Mouse (Mus musculus): ENCODE data around the gene Cstf3. TPM values are rescaled to one million over a fixed set of nuclear protein-coding genes. Genes with fewer than 3 reads are reported as not detected.
A peak's percentile ranks its signal among the peaks of the same experiment; 100 is the strongest.

Gene Cstf3
- polyA plus RNA-seq, 1 experiment from 2014 or later = 97.0 TPM

DNA sequence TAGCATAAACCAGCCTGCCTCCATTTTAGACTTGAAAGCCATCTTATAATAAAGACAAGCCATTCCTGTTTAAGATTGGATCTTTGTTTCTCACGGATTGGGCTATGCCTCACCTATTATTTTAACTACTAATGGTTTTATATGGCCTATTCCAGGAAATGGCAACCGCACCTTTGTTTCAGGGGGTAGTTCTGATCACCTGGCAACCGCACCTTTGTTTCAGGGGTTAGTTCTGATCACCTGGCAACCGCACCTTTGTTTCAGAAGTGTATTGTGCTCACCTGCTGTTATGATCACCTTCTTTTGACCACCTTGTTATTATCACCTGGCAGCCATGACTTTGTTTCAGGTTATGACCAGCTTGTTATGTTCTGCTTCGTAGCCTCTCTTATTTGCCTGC, 1.8 kb upstream of the Cstf3 start:
- H3K4me2 ChIP-seq (ENCODE audit: low read length) = no peak overlapping the region
- H3K27ac ChIP-seq (replicated peaks; ENCODE audit: low read depth, low read length) = no peak overlapping the region
- 96% methylated on average over 5 of the region's 5 CpGs for WGBS
- DNase-seq = no peak
- H3K4me1 ChIP-seq (ENCODE audit: control insufficient read depth, insufficient read depth, low read length) = peaks cover 13% of the 10 kb centered on the region
- H3K4me3 ChIP-seq (replicated peaks; ENCODE audit: low read depth, low read length) = no peak overlapping the region
- no peak for ATAC-seq (ENCODE audit: low FRiP score, low TSS enrichment)
- no peaks in the 10 kb centered on the region for H3K9me3 ChIP-seq (ENCODE audit: control insufficient read depth, low read length)
- H3K36me3 ChIP-seq (ENCODE audit: control insufficient read depth, insufficient read depth, low read length) = no peaks in the 10 kb centered on the region
- H3K9ac ChIP-seq (replicated peaks; ENCODE audit: low read length) = no peak overlapping the region
- H3K27me3 ChIP-seq (ENCODE audit: control insufficient read depth, insufficient read depth, low read length) = no peaks in the 10 kb centered on the region

DNA sequence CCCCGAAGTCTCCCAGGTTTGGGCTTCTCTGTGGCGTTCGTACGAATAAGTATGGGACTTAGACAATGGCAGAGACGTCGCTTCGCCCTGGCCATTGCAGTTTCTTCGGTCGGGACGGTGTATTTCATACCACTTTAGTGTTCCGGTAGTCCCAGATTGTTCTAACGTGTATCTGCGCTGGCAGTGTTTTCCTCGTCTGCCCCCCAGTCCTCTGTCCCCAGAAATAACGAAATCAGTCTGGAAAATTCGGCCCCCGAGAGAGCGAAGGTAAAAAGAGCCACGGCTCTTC, 450 bp downstream of the Cstf3 start:
- Histone ChIP-seq H3K4me2 (ENCODE audit: low read length) (peak overlapping the region; percentile 82), H3K36me3 (ENCODE audit: control insufficient read depth, insufficient read depth, low read length) (no peaks in the 10 kb centered on the region), H3K9me3 (ENCODE audit: control insufficient read depth, low read length) (no peaks in the 10 kb centered on the region), H3K4me1 (ENCODE audit: control insufficient read depth, insufficient read depth, low read length) (peaks cover 13% of the 10 kb centered on the region), H3K4me3 (replicated peaks; ENCODE audit: low read depth, low read length) (peak overlapping the region; percentile 92), H3K9ac (replicated peaks; ENCODE audit: low read length) (peak overlapping the region; percentile 93), H3K27ac (replicated peaks; ENCODE audit: low read depth, low read length) (peak overlapping the region; percentile 91), H3K27me3 (ENCODE audit: control insufficient read depth, insufficient read depth, low read length) (no peaks in the 10 kb centered on the region)
- ATAC-seq (ENCODE audit: low FRiP score, low TSS enrichment) (no peak), DNase-seq (no peak)
- under 1% methylated on average over 19 of the region's 19 CpGs for WGBS

DNA sequence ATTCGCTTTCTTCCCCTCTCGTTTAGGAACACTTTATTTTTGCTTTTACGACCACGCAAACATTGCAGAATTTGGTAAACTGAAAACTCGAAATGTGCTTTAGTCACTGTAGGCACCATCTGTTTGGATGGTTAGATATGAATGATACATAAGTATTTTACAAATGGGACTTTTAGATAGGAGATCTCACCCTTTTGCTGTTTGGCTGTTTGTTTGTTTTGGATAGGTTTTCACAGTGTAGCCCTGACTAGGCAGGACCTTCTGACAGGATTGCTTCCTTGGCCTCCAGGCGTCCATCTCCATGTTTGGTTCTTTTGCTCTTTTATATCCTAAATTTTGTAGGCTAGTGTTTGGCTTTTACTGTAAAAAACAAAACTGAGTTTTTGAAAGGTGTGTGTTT, 818 bp downstream of the Cstf3 start:
- Histone ChIP-seq H3K4me3 (replicated peaks; ENCODE audit: low read depth, low read length) (peak overlapping the region; percentile 92), H3K9ac (replicated peaks; ENCODE audit: low read length) (peak overlapping the region; percentile 93), H3K27me3 (ENCODE audit: control insufficient read depth, insufficient read depth, low read length) (no peaks in the 10 kb centered on the region), H3K9me3 (ENCODE audit: control insufficient read depth, low read length) (no peaks in the 10 kb centered on the region), H3K27ac (replicated peaks; ENCODE audit: low read depth, low read length) (peak overlapping the region; percentile 91), H3K4me1 (ENCODE audit: control insufficient read depth, insufficient read depth, low read length) (peaks cover 13% of the 10 kb centered on the region), H3K4me2 (ENCODE audit: low read length) (peak overlapping the region; percentile 82), H3K36me3 (ENCODE audit: control insufficient read depth, insufficient read depth, low read length) (no peaks in the 10 kb centered on the region)
- ATAC-seq (ENCODE audit: low FRiP score, low TSS enrichment) (no peak), DNase-seq (no peak)
- WGBS = under 1% methylated on average over 6 of the region's 6 CpGs

DNA sequence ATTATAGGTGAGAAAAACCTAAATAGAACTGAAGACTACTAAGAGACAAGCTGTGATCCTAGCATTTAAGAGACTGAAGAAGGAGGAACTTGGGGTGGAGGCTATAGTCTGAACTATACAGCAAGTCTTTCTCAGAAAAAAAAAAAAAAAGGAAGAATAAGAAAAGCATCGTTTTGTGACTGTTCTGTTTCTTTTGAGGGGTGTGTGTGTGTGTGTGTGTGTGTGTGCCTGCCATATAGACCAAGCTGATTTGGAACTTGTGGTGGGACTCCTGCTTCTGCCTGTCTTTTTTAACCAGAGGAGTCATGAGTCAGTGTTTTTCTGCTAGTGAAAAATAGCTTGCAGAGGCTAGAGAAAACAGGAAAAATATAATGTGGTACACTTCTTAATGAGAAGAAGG, 4.7 kb downstream of the Cstf3 start:
- H3K4me1 ChIP-seq (ENCODE audit: control insufficient read depth, insufficient read depth, low read length) = peaks cover 13% of the 10 kb centered on the region
- H3K4me3 ChIP-seq (replicated peaks; ENCODE audit: low read depth, low read length) = no peak overlapping the region
- 58% methylated on average over 1 of the region's 1 CpGs for WGBS
- ATAC-seq (ENCODE audit: low FRiP score, low TSS enrichment) (no peak), DNase-seq (no peak)
- H3K27me3 ChIP-seq (ENCODE audit: control insufficient read depth, insufficient read depth, low read length) = no peaks in the 10 kb centered on the region
- H3K9ac ChIP-seq (replicated peaks; ENCODE audit: low read length) = no peak overlapping the region
- H3K9me3 ChIP-seq (ENCODE audit: control insufficient read depth, low read length) = no peaks in the 10 kb centered on the region
- H3K4me2 ChIP-seq (ENCODE audit: low read length) = no peak overlapping the region
- H3K36me3 ChIP-seq (ENCODE audit: control insufficient read depth, insufficient read depth, low read length) = no peaks in the 10 kb centered on the region
- no peak overlapping the region for H3K27ac ChIP-seq (replicated peaks; ENCODE audit: low read depth, low read length)

DNA sequence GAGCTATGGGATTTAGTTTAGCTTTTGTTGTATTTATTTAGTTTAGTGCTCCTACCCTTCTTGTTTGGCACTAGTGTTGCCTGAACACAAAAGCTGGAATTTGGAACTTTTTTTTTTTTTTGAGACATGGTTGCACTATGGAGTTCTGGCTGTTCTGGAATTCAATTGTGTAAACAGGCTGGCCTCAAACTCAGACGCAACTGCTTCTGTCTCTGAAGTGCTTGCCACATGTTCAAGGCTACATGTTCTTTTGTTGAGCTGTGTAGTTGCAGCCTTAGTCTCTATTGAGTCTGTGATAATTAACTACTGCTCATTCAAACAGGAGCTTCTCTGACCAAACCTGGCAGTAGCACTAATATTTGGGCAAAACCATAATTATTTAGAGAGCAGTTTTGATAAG, 13.1 kb downstream of the Cstf3 start:
- Histone ChIP-seq H3K4me1 (ENCODE audit: control insufficient read depth, insufficient read depth, low read length) (no peaks in the 10 kb centered on the region), H3K27me3 (ENCODE audit: control insufficient read depth, insufficient read depth, low read length) (no peaks in the 10 kb centered on the region), H3K9ac (replicated peaks; ENCODE audit: low read length) (no peak overlapping the region), H3K36me3 (ENCODE audit: control insufficient read depth, insufficient read depth, low read length) (0 out of 2 replicates have a peak, but pooled peaks cover 5% of the 10 kb centered on the region), H3K4me2 (ENCODE audit: low read length) (no peak overlapping the region), H3K27ac (replicated peaks; ENCODE audit: low read depth, low read length) (no peak overlapping the region), H3K9me3 (ENCODE audit: control insufficient read depth, low read length) (no peaks in the 10 kb centered on the region), H3K4me3 (replicated peaks; ENCODE audit: low read depth, low read length) (no peak overlapping the region)
- ATAC-seq (ENCODE audit: low FRiP score, low TSS enrichment) = no peak
- no peak for DNase-seq
- WGBS = 56% methylated on average over 1 of the region's 1 CpGs

DNA sequence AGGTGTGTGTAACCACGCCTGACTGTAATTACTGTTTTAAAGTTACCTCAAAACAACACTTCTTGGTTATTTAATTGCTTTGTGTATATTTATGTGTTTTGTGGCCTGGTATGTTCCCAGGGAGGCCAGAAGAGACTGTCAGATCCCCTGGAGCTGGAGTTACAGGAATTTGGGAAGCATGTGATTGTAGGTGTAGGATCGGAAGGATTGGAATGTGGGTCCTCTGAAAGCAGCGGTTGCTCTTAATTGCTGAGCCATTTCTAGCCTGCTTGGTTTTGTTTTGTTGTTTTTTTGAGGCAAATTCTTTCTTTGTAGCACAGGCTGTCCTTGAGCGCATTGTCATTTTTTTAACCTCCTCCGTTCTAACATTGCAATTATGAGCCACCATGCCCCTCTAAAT, 14.4 kb downstream of the Cstf3 start:
- Histone ChIP-seq H3K4me2 (ENCODE audit: low read length) (no peak overlapping the region), H3K9ac (replicated peaks; ENCODE audit: low read length) (no peak overlapping the region), H3K27ac (replicated peaks; ENCODE audit: low read depth, low read length) (no peak overlapping the region), H3K4me3 (replicated peaks; ENCODE audit: low read depth, low read length) (no peak overlapping the region), H3K36me3 (ENCODE audit: control insufficient read depth, insufficient read depth, low read length) (0 out of 2 replicates have a peak, but pooled peaks cover 9% of the 10 kb centered on the region), H3K27me3 (ENCODE audit: control insufficient read depth, insufficient read depth, low read length) (no peaks in the 10 kb centered on the region), H3K4me1 (ENCODE audit: control insufficient read depth, insufficient read depth, low read length) (no peaks in the 10 kb centered on the region), H3K9me3 (ENCODE audit: control insufficient read depth, low read length) (no peaks in the 10 kb centered on the region)
- ATAC-seq (ENCODE audit: low FRiP score, low TSS enrichment) (no peak), DNase-seq (no peak)
- 90% methylated on average over 5 of the region's 5 CpGs for WGBS

DNA sequence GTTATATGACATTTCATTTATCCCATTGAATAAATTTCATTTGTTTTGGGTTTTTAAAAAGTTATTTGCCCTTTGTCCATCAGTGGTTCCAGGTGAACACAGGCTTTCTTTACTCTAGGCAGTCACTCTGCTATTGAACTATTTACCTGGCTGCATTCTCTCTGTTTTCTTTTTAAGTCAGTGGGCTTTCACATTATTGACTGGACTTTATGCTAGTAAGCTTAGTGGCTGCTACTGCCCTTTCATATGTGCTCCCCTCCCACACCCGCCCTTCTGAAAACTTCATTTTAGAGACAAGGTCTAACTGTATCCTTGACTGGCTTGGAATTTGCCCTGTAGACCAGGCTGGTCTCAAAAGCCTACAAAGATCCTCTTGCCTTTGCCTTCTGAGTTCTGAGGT, 15.2 kb downstream of the Cstf3 start:
- H3K27ac ChIP-seq (replicated peaks; ENCODE audit: low read depth, low read length) = no peak overlapping the region
- H3K27me3 ChIP-seq (ENCODE audit: control insufficient read depth, insufficient read depth, low read length) = no peaks in the 10 kb centered on the region
- H3K4me2 ChIP-seq (ENCODE audit: low read length) = no peak overlapping the region
- H3K9me3 ChIP-seq (ENCODE audit: control insufficient read depth, low read length) = no peaks in the 10 kb centered on the region
- H3K9ac ChIP-seq (replicated peaks; ENCODE audit: low read length) = no peak overlapping the region
- no peak for DNase-seq
- WGBS = 95% methylated on average over 1 of the region's 1 CpGs
- no peak for ATAC-seq (ENCODE audit: low FRiP score, low TSS enrichment)
- H3K36me3 ChIP-seq (ENCODE audit: control insufficient read depth, insufficient read depth, low read length) = peaks cover 7% of the 10 kb centered on the region; the same call in 1 of the 2 replicates
- no peak overlapping the region for H3K4me3 ChIP-seq (replicated peaks; ENCODE audit: low read depth, low read length)
- H3K4me1 ChIP-seq (ENCODE audit: control insufficient read depth, insufficient read depth, low read length) = no peaks in the 10 kb centered on the region

DNA sequence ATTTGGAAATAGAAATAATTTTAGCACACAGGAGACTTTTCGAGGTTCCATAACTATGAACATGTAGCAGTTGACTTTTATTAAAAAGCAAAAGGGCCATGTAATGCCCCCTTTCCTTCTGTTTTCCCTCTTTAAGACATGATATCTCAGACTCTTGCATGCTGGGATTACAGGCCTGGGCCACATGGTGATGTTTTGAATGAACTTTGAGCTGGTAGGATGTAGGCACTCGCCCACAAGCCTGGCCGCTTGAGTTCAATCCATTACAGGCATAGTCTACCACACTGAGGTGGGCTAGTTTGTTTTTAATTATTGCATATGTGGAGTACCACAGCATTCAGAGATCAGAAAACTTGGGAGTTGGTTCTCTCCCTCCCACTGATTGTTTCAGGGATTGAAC, 24.5 kb downstream of the Cstf3 start:
- no peak overlapping the region for H3K4me3 ChIP-seq (replicated peaks; ENCODE audit: low read depth, low read length)
- H3K4me1 ChIP-seq (ENCODE audit: control insufficient read depth, insufficient read depth, low read length) = no peaks in the 10 kb centered on the region
- peaks cover 3% of the 10 kb centered on the region; the same call in 1 of the 2 replicates for H3K36me3 ChIP-seq (ENCODE audit: control insufficient read depth, insufficient read depth, low read length)
- no peaks in the 10 kb centered on the region for H3K27me3 ChIP-seq (ENCODE audit: control insufficient read depth, insufficient read depth, low read length)
- DNase-seq (no peak), ATAC-seq (ENCODE audit: low FRiP score, low TSS enrichment) (no peak)
- no peaks in the 10 kb centered on the region for H3K9me3 ChIP-seq (ENCODE audit: control insufficient read depth, low read length)
- H3K4me2 ChIP-seq (ENCODE audit: low read length) = no peak overlapping the region
- 93% methylated on average over 3 of the region's 3 CpGs for WGBS
- no peak overlapping the region for H3K27ac ChIP-seq (replicated peaks; ENCODE audit: low read depth, low read length)
- H3K9ac ChIP-seq (replicated peaks; ENCODE audit: low read length) = no peak overlapping the region

DNA sequence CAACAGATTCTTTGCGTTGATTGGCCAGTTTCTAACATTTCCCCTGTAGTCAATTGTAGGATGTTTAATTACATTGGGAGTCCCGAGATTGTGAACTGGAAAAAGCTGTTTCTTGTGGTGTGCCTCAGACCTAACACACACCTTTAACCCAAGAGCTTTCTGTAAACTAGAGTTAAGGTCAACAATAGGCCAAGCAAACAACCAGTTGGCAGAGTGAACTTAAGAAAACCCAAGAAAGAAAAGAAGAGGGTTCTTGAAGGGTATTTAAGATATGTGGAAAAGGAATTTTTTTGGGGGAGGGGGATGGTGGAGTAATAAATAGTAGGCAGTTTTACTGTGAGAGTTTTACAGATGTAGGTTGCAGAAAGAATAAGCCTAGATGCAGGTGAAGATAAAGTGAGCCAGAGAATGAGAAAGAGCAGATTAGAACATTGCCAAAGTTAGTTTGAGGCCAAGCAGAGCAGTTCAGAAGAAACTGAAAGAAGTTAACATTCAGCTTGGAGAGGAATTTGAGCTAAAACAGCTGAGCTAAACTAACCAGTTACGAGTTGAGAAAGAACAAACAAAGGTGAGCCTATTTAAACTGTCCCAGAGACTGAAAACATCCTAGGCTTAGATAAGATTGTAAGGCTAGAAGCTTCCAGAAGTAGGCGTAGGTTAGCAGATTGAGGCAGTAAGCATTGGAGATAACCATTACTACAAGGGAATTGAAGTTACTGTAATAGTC, 25.8 kb downstream of the Cstf3 start:
- Histone ChIP-seq H3K4me2 (ENCODE audit: low read length) (no peak overlapping the region), H3K4me1 (ENCODE audit: control insufficient read depth, insufficient read depth, low read length) (no peaks in the 10 kb centered on the region), H3K27me3 (ENCODE audit: control insufficient read depth, insufficient read depth, low read length) (no peaks in the 10 kb centered on the region), H3K9me3 (ENCODE audit: control insufficient read depth, low read length) (no peaks in the 10 kb centered on the region), H3K27ac (replicated peaks; ENCODE audit: low read depth, low read length) (no peak overlapping the region), H3K9ac (replicated peaks; ENCODE audit: low read length) (no peak overlapping the region), H3K36me3 (ENCODE audit: control insufficient read depth, insufficient read depth, low read length) (no peaks in the 10 kb centered on the region), H3K4me3 (replicated peaks; ENCODE audit: low read depth, low read length) (no peak overlapping the region)
- no peak for ATAC-seq (ENCODE audit: low FRiP score, low TSS enrichment)
- DNase-seq = no peak
- 96% methylated on average over 4 of the region's 4 CpGs for WGBS

All from midbrain, embryonic 14.5 days (tissue).